Mouse (Mus musculus) gastrocnemius, adult 2 months (tissue): ENCODE data around the gene Tulp2. TPM values are rescaled to one million over a fixed set of nuclear protein-coding genes. Genes with fewer than 3 reads are reported as not detected.

Experiments used
- DNase-seq: peaks from one replicate; pipeline ENCODE4 v3.0.0; 2022
- H3K27ac ChIP-seq: fragments of 200-600 bp; 2 replicates; pipeline ENCODE4 v1.8.1; 2022; ENCODE audit warnings: mild to moderate bottlenecking
- H3K4me3 ChIP-seq: fragments of 200-600 bp; 2 replicates; pipeline ENCODE4 v1.8.1; 2022; ENCODE audit warnings: mild to moderate bottlenecking, moderate library complexity
- CTCF ChIP-seq: fragments of 200-600 bp; IDR thresholded peaks from 2 replicates; pipeline ENCODE4 v1.8.1; 2022; ENCODE audit warnings: antibody characterized with exemption, mild to moderate bottlenecking, moderate library complexity
- intact Hi-C: fragments of 180-260 bp; cut with DNase I; formaldehyde crosslinking; loops from one replicate; pipeline ENCODE4 v1.15.1; 2025
- long read RNA-seq, 2 experiments: library from polyadenylated mRNA; stranded (forward); transcript quantifications; one replicate each; pipeline ENCODE4 v2.0.0; 2021
- total RNA-seq, 2 experiments: library from RNA; stranded (reverse); gene quantifications; 2 replicates each; pipeline ENCODE4 v1.2.3; 2021

Gene Tulp2
- under 1 TPM in 1 of 2 experiments, not detected in 1; 0.39 TPM for total RNA-seq
- long read RNA-seq, experiment 1: 0 reads
- long read RNA-seq, experiment 2: 0 reads

DNA sequence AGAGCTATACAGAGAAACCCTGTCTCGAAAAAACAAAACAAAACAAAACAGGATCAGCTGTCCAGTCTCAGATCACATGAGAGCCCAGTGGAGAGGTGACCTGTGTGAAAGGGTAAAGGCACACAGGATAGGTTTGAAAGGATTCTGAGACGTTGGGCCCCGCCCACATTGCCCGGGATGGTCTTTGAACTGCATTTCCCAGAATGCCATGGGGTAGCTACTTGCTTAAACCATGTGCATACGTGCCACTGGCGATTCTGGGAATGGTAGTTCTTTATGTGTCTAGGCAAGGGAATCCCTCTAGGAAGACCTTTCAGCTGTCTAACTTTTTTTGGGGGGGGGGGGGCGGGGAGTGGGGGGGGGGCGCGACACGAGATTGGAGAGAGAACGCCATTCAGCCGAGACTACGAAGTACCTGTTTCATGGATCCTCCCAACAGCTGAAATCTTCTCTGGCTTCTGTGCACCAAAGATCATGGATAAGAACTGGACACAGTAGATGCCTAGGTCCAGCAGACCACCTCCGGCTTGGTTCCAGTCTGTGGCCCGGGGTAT lies at the start of gene Tulp2:
Gene Tulp2 (plus strand): TSS at position 504 of the 554 bp plus-strand sequence.
- no peak for TF ChIP-seq CTCF
- Histone ChIP-seq H3K4me3 (no peak within 1 kb of the TSS), H3K27ac (no peak within 1 kb of the TSS)
- peak; percentile 74 for DNase-seq
- intact Hi-C loops: no loop called here

GRCm38 (mm10) chr7:45433835-45434202 lies 47.9 kb upstream of the Tulp2 start:
- intact Hi-C loops: loop anchor here (1.0 kb wide), 1 partner anchor 29 kb away; the partner anchor contains the start of gene Kcna7

GRCm38 (mm10) chr7:45434203-45435015 lies 47.3 kb upstream of the Tulp2 start, which contains the start of gene Gys1:
TSS of gene Gys1 (plus strand) at chr7:45434844.
- Histone ChIP-seq H3K27ac (peak within 1 kb of the TSS; percentile 97), H3K4me3 (peak within 1 kb of the TSS; percentile 87)
- intact Hi-C loops: loop anchor here (1.0 kb wide), 1 partner anchor 29 kb away; the partner anchor contains the start of gene Kcna7
- peak; percentile 90 for TF ChIP-seq CTCF
- peak; percentile 100 for DNase-seq

More at GRCm38 (mm10) chr7:45433835-45434202, 47.9 kb upstream of the Tulp2 start:
- peak overlapping the region; percentile 97 for H3K27ac ChIP-seq
- peak overlapping the region; percentile 87 for H3K4me3 ChIP-seq
- TF ChIP-seq CTCF: no peak
- DNase-seq: no peak

- Histone ChIP-seq H3K27ac (peak overlapping the region; percentile 97), H3K4me3 (peak overlapping the region; percentile 87)
- no peak for DNase-seq
- TF ChIP-seq CTCF: no peak
- intact Hi-C loops: no loop called here
These were observed 46.6 kb upstream of the Tulp2 start for GRCm38 (mm10) chr7:45435038-45435437.

GRCm38 (mm10) chr7:45436444-45436843 lies 45.2 kb upstream of the Tulp2 start:
- no peak for DNase-seq
- intact Hi-C loops: no loop called here
- H3K27ac ChIP-seq: peak overlapping the region; percentile 97
- no peak for TF ChIP-seq CTCF
- H3K4me3 ChIP-seq: peak overlapping the region; percentile 87

- H3K27ac ChIP-seq: peak overlapping the region; percentile 97
- TF ChIP-seq CTCF: no peak
- no peak for DNase-seq
- peak overlapping the region; percentile 87 for H3K4me3 ChIP-seq
- intact Hi-C loops: no loop called here
These were observed 44.6 kb upstream of the Tulp2 start for GRCm38 (mm10) chr7:45437046-45437445.

DNA sequence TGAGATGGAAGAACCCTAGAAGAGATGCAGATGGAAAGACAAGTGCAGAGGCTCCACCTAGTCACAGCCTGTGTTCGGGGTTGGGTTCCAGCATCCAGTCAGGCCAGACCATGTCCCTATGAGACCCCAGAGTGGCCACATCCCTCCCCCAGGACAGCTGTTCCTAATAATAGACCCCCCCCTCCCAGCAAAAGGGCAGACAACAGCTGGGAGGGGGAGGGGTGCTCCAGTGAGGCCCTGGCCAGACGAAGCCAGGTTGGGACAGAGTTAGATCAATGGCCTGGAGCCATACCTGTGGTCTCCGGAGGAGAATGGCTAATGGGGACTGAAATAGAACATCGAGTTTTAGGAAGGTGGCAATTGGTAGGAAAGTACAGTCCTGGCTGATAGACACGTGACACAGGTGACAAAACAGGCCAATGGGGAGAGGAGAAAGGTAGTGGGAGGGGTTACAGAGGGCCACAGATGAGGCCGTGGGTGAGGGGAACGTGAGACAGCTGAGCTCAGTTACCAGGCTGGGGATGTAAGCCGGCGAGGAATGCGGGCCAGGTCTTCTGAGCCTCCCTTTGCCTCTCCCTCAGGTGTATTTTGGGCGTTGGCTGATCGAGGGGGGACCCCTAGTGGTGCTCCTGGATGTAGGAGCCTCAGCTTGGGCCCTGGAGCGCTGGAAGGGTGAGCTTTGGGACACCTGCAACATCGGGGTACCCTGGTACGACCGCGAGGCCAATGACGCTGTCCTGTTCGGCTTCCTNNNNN lies 44.0 kb upstream of the Tulp2 start, which contains the start of gene Ruvbl2:
Gene Ruvbl2 (minus strand): TSS at position 576 of the 756 bp plus-strand sequence.
- Histone ChIP-seq H3K4me3 (peak within 1 kb of the TSS; percentile 87), H3K27ac (peak within 1 kb of the TSS; percentile 97)
- intact Hi-C loops: loop anchor here (1.0 kb wide), 1 partner anchor 32 kb away; the partner anchor contains the start of gene Kcna7
- peak; percentile 68 for TF ChIP-seq CTCF
- peak; percentile 88 for DNase-seq

GRCm38 (mm10) chr7:45443526-45444420 lies 37.9 kb upstream of the Tulp2 start:
- DNase-seq: peak; percentile 61
- no peak for TF ChIP-seq CTCF
- Histone ChIP-seq H3K4me3 (peak overlapping the region; percentile 33), H3K27ac (peak overlapping the region; percentile 93)
- intact Hi-C loops: no loop called here

- no peak for DNase-seq
- Histone ChIP-seq H3K4me3 (no peak overlapping the region), H3K27ac (peak overlapping the region; percentile 93)
- no peak for TF ChIP-seq CTCF
- intact Hi-C loops: no loop called here
These were observed 35.1 kb upstream of the Tulp2 start for GRCm38 (mm10) chr7:45446589-45446988.

- peak overlapping the region; percentile 93 for H3K27ac ChIP-seq
- DNase-seq: peak; percentile 46
- peak; percentile 73 for TF ChIP-seq CTCF
- peak overlapping the region; percentile 48 for H3K4me3 ChIP-seq
- intact Hi-C loops: no loop called here
These were observed 34.2 kb upstream of the Tulp2 start for GRCm38 (mm10) chr7:45447325-45447990.

DNA sequence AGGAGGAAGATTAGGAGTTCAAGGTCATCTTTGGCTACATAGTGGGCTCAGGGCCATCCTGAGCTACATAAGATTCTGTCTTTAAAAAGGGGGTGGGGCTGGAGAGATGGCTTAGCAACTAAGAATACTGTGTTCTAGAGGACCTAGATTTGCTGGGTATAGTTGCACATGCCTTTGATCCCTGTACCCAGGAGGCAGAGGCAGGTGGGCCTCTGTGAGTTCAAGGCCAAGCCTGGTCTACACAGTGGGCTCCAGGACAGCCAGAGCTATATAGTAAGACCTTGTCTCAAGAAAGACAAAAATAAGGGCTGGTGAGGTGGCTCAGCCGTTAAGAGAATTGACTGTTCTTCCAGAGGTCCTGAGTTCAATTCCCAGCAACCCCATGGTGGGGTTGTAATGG lies 31.7 kb upstream of the Tulp2 start:
- intact Hi-C loops: no loop called here
- H3K4me3 ChIP-seq: no peak overlapping the region
- no peak overlapping the region for H3K27ac ChIP-seq
- TF ChIP-seq CTCF: no peak
- no peak for DNase-seq
